Mouse (Mus musculus) fat pad, adult 2 months (tissue): Measurements from ENCODE around the gene Apopt1.
A peak's percentile ranks its signal among the peaks of the same experiment; 100 is the strongest.

Experiments used
- DNase-seq: peaks from one replicate; pipeline ENCODE4 v3.0.0-alpha.2; 2011; ENCODE audit warnings: low read depth, low spot score; ENCODE audit errors: extremely low read depth

Gene Apopt1

GRCm38 (mm10) chr12:111680661-111681060, 32.4 kb upstream of the Apopt1 start:
- no peak for DNase-seq

DNA sequence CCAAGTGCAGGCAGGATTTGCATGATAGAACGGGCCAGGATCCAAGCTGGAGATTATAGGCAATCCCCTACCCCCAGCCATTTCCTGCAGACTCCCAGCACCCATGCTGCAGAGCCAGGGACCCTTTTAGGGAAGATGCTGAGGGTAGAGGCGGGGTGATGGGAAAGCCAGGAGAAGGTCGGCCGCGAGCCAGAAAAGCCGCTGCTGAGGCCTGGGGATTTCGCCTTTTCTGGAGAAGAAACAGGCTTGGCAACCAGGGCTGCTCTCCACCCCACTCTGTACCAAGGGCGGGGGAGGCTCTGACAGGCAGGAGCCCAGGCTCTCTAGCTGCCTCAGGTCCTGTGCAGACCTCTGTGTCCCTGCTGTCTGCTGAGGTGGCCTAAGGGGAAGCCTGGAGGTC, 31.8 kb upstream of the Apopt1 start:
- no peak for DNase-seq

GRCm38 (mm10) chr12:111682003-111682402, 31.1 kb upstream of the Apopt1 start:
- peak; percentile 67 for DNase-seq

DNA sequence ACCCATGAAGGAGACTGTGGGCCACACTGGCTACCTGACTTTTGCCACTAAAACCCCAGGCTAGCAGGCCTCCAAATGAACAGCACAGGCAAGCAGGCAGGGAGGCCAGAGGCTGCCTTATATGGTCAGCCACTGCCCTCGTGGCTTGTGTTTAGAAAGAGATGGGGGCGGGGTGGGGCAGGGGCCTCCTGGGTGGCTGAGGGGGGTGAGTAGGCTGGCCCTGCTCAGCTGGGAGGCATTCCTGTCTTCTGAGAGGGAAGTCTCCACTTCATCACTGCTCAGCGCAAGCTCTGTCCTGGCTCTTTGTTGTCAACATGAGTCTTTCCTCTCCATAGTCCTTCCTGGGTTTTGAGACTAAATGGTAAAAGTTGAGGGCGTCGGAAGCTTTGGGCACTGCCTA, 30.3 kb upstream of the Apopt1 start:
- DNase-seq: no peak

- DNase-seq: no peak
Measured at GRCm38 (mm10) chr12:111686390-111686789, 26.7 kb upstream of the Apopt1 start.

- no peak for DNase-seq
Measured at GRCm38 (mm10) chr12:111687350-111688068, 25.6 kb upstream of the Apopt1 start.

DNA sequence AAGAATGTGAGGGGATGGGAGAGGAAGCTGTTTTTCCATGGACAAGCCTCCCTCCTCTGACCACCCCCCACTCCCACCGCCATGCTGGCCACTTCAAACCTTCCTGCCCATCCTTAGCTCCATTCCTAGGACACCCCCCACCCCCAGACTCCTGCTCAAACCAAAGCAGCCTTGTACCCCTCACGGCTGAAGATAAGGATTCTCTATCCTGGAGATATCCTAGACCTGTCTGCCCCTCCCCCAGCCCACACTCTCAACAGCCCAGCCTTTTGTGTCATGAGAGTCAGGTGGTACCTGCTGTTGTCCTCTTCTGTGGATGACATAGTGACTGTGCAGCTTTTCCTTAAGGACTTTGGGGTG, 25.0 kb upstream of the Apopt1 start:
- no peak for DNase-seq

DNA sequence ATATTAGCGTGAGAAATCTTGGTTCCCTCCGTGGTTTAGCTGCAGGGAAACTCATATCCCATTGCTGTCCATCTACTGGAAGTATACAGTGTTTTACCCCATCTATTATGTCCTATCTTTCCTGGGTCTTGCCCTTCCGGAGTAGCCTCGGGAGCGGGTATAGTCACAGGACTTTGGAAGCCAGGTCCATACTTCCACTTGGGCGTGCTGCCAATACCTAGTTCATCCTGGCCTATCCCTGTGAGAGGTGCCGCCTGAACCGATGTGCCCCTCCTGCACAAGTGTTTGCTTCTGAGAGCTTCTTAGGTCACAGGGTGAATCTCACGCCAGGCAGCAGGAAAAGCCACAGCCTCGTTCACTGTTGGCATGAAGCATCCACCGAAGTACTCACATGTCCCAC, 23.6 kb upstream of the Apopt1 start:
- no peak for DNase-seq

GRCm38 (mm10) chr12:111691346-111691872, 21.7 kb upstream of the Apopt1 start:
- no peak for DNase-seq

DNA sequence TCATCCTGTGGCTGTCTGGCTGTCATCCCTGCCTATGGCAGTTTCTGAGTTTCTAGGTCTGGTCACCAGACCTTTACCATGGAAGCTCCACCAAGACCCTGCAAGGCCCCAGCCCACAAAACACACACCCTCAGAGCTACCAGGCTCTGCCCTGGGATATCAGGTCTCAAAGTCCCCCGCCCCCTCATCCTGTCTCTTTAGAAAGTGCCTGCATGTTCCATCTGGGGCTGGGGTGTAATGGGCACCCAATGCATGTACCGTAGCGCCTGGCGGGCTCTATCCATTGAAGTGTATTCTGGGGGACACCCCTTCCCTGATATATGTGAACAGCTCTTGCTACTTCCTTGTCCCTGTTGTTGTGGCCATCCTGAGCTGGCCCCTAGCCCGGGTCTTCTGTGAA, 20.2 kb upstream of the Apopt1 start:
- DNase-seq: no peak

DNA sequence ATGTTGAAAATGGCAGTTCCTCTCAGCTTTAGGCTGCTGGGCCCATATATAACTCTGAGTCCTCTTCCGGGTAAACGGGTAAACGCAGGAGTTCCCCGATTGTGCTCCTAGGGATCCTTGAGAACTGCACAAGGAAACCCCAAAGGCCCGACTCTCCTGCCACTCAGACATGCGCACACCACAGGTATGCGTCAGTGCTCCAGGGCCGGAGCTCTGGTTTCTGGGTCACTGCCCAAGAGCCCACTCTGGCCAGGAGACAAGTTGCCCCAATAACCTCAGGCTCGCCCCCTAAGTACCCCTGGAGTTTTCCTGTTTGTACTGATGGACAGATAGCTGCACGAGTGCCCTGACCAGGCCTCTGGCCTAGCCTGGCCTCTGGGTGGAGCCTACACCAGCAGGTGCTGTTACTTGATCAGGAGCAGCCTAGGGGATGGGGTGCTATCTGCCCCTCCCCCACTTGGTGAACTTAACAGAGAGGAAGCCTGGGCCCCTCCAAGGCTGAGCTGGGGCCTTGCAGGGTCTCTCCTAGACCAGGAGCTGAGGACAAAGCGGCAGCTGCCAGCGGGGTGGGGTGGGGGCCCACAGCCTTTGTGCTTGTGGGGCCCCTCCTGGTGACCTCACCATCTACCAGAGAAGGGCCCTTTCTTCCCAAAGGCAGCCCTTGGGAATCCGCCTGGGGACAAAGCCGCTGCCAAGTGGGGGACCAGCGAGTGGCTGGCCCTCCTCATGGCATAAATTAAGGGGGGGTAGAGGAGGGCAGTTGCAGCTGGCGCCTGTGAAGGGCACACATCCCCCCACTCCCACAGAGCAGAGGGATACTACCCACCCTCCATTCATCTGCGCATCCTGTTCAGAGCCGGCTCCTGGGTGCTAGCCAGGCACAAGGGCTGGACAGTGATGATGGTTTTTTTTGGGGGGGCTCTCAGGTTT, 19.5 kb upstream of the Apopt1 start:
- DNase-seq: no peak

- DNase-seq: no peak
Measured at GRCm38 (mm10) chr12:111694271-111694781, 18.7 kb upstream of the Apopt1 start.

GRCm38 (mm10) chr12:111694880-111695804, 17.9 kb upstream of the Apopt1 start:
- no peak for DNase-seq

- DNase-seq: no peak
Measured at GRCm38 (mm10) chr12:111696239-111696638, 16.8 kb upstream of the Apopt1 start.

DNA sequence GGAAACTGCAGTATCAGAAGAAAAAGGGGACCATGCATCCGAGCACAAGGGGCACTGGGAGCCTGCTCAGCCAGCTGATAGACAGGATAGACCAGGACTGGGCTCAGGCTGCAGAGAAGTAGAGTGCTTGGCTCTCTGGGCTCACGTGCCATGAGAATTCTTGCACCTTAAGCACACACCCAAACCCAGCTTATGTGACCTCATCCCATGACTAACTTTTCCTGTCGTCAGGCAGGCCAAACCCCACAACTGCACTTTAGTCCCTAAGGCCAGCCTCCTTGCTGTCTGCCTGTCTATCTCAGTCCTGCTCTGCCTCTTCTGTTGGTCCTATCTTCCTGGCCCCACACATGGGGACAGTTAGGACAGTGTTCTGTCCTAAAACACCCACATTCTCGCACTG, 15.4 kb upstream of the Apopt1 start:
- DNase-seq: no peak

GRCm38 (mm10) chr12:111698346-111698913, 14.6 kb upstream of the Apopt1 start:
- no peak for DNase-seq

GRCm38 (mm10) chr12:111699542-111699941, 13.5 kb upstream of the Apopt1 start:
- DNase-seq: no peak

- DNase-seq: no peak
Measured at GRCm38 (mm10) chr12:111700920-111701458, 12.1 kb upstream of the Apopt1 start.

DNA sequence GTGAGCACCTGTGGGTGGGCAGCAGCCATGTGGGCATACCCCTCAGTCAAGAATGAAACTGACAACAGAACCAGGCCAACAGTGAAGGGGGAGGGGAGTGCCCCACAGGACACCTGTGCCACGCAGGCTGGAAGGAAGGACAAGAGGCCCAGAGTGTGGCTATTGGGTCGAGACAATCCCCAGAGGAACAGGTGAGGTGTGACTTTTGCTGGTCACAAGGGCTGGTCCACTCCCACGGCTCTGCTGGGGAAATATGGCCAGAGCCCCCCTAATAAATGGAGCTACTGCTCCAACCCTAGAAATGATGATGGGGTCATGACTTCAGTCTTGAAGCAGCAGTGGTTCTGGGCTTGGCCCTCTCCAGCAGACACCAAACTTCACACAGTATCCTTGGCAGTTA, 9.8 kb upstream of the Apopt1 start:
- DNase-seq: no peak

DNA sequence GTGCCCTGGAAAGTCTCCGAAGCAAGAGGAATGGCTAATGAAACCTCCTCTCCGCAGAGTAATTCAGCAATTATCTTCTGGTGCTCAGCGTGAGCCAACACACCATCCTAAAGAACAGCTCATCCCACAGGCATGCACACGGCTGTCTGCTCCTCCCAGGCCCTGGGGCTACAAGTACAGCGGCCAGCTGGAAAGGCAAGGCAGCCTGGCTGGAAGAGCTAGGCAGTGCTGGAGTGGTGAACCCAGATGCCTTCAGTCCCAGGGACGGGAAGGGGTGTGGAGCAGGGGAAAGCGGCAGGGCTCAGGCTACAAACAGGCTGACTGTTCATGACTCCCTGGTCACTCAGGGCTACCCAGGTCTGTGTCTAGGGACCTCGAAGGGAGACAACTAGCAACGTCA, 8.5 kb upstream of the Apopt1 start:
- DNase-seq: no peak
